In the genomic region with DNA sequence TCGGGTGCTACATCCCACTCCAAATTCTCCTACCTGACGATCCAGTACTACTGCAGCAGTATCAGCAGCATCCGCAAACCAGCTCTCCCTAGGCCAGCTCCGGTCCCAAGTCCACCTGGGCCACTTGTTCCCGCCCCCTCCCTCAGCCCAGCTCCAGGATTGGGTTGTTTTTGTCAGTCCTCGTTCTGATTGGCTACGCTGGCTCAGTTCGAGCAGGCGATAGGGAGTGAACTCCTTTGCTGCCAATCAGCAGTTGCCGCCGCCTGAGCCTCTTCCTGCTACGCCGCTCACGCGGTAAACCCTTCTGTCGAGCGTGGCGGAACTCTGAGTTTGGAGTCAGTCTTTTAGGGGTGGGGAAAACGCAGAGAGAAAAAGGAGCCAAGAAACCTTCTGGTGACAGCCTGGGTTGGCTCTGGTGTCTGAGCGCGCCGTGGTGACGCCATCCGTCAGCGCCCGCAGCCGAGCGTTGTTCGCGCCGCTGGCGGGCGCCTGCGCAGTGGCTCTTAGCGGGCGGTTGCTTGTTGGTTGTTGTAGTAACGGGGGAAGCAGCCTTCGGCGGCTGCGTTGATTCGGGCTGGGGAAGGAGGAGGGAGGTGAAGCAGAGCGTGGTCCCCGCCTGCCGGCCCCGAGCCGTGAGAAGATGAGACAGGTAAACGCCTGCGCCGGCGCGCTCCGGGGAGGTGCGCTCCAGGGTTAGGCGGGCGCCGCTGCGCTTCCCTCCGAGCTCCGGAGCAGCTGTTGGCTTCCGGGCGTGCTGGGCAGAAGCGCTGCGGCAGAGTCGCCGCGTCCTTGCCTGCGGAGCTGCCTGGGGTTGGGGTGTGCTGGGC, we compare ENCODE assay signal across 8 mouse cellular contexts. TPM values are rescaled to one million over a fixed set of nuclear protein-coding genes. Genes with fewer than 3 reads are reported as not detected.
DNase-seq lines count a peak whose midpoint lies in the region; ATAC-seq lines count a peak whose summit lies in the region.

A gene (minus strand): TSS at position 113 of the 827 bp plus-strand sequence.
A gene (plus strand): TSS at position 222 of the 827 bp plus-strand sequence.

- H3K4me2 ChIP-seq in heart, embryonic 13.5 days = peak within 1 kb of the TSS; percentile 81
- peak within 1 kb of the TSS; percentile 83 for H3K4me2 ChIP-seq in liver, embryonic 12.5 days
- H3K4me2 ChIP-seq in stomach, embryonic 15.5 days = peak within 1 kb of the TSS; percentile 83

- H3K4me1 ChIP-seq in brown adipose tissue, adult 24 weeks (ENCODE audit: control insufficient read depth, insufficient read depth, insufficient read length, low read length) = no peaks in the 10 kb centered on the region; the same call in 1 of the 2 replicates
- peaks cover 47% of the 10 kb centered on the region for H3K4me1 ChIP-seq in heart, embryonic 13.5 days
- H3K4me1 ChIP-seq in liver, embryonic 12.5 days = peaks cover 34% of the 10 kb centered on the region
- H3K4me1 ChIP-seq in stomach, embryonic 15.5 days = peaks cover 14% of the 10 kb centered on the region

- peaks cover 44% of the 10 kb centered on the region for H3K36me3 ChIP-seq in heart, embryonic 13.5 days
- H3K36me3 ChIP-seq in liver, embryonic 12.5 days = peaks cover 57% of the 10 kb centered on the region
- H3K36me3 ChIP-seq in stomach, embryonic 15.5 days = peaks cover 8% of the 10 kb centered on the region; the same call in 1 of the 2 replicates

- H3K9me3 ChIP-seq in heart, embryonic 13.5 days = no peaks in the 10 kb centered on the region
- H3K9me3 ChIP-seq in liver, embryonic 12.5 days (replicated peaks) = no peaks in the 10 kb centered on the region
- H3K9me3 ChIP-seq in stomach, embryonic 15.5 days = no peaks in the 10 kb centered on the region

- WGBS in heart, embryonic 13.5 days = under 1% methylated on average over 67 of the region's 67 CpGs
- 1% methylated on average over 66 of the region's 67 CpGs for WGBS in liver, embryonic 12.5 days (ENCODE audit: insufficient replicate concordance)
- WGBS in stomach, embryonic 15.5 days = under 1% methylated on average over 67 of the region's 67 CpGs

- H3K9ac ChIP-seq in heart, embryonic 13.5 days = peak within 1 kb of the TSS; percentile 87
- peak within 1 kb of the TSS; percentile 88 for H3K9ac ChIP-seq in liver, embryonic 12.5 days
- peak within 1 kb of the TSS; percentile 58 for H3K9ac ChIP-seq in stomach, embryonic 15.5 days

- DNase-seq in CD4-positive, CD25-positive, alpha-beta regulatory T cell, adult 2 months (ENCODE audit: low read depth, low spot score) = peak; percentile 96
- DNase-seq in fat pad, adult 2 months (ENCODE audit: extremely low read depth, low read depth, low spot score) = peak; percentile 70
- peak; percentile 96 for DNase-seq in kidney, postnatal 10 days
- peak; percentile 93 to 94 for DNase-seq in natural killer cell, adult 2 months (ENCODE audit: low spot score in 2 of 2)

- peak within 1 kb of the TSS; percentile 91 for H3K27ac ChIP-seq in brown adipose tissue, adult 24 weeks (replicated peaks; ENCODE audit: low read depth, low read length)
- H3K27ac ChIP-seq in heart, embryonic 13.5 days (replicated peaks) = peak within 1 kb of the TSS; percentile 98
- H3K27ac ChIP-seq in liver, embryonic 12.5 days = peak within 1 kb of the TSS; percentile 97
- peak within 1 kb of the TSS; percentile 99 for H3K27ac ChIP-seq in stomach, embryonic 15.5 days

- H3K4me3 ChIP-seq in brown adipose tissue, adult 24 weeks (ENCODE audit: insufficient read depth, low read depth, low read length) = peak within 1 kb of the TSS; percentile 85
- peak within 1 kb of the TSS; percentile 82 for H3K4me3 ChIP-seq in heart, embryonic 13.5 days
- peak within 1 kb of the TSS; percentile 85 for H3K4me3 ChIP-seq in liver, embryonic 12.5 days
- peak within 1 kb of the TSS; percentile 86 for H3K4me3 ChIP-seq in stomach, embryonic 15.5 days (replicated peaks)

- no peaks in the 10 kb centered on the region for H3K27me3 ChIP-seq in heart, embryonic 13.5 days (replicated peaks)
- no peaks in the 10 kb centered on the region for H3K27me3 ChIP-seq in liver, embryonic 12.5 days (replicated peaks)
- H3K27me3 ChIP-seq in stomach, embryonic 15.5 days (replicated peaks) = no peaks in the 10 kb centered on the region

- peak; percentile 97 for ATAC-seq in heart, embryonic 13.5 days (ENCODE audit: extremely low read depth, insufficient number of reproducible peaks, low FRiP score, low TSS enrichment)
- peak; percentile 95 for ATAC-seq in liver, embryonic 12.5 days
- ATAC-seq in stomach, embryonic 15.5 days (ENCODE audit: insufficient read depth, low FRiP score, low read depth) = peak; percentile 97

RNA-seq across cellular contexts. Expression of the first gene that starts in this region (rescaled TPM):
- 20.7 and 23.3 TPM in 2 replicates for polyA plus RNA-seq in brown adipose tissue, adult 24 weeks (2012; ENCODE audit: insufficient read depth, insufficient read length, missing spikeins)
- 65.7 and 71.7 TPM in 2 replicates for polyA plus RNA-seq in heart, embryonic 13.5 days (2015; fragmentation: Nextera tagmentation; extraction: Ambion mirVana)
- polyA plus RNA-seq in liver, embryonic 12.5 days (2016; fragmentation: Nextera tagmentation; extraction: Ambion mirVana) = 99.3 and 101 TPM in 2 replicates
- 128 and 132 TPM in 2 replicates for polyA plus RNA-seq in stomach, embryonic 15.5 days (2015; fragmentation: Nextera tagmentation; extraction: Ambion mirVana)

RNA-seq across cellular contexts. Expression of the second gene that starts in this region (rescaled TPM):
- 10.7 and 12.2 TPM in 2 replicates for polyA plus RNA-seq in brown adipose tissue, adult 24 weeks (2012; ENCODE audit: insufficient read depth, insufficient read length, missing spikeins)
- 10.2 and 12.0 TPM in 2 replicates for polyA plus RNA-seq in heart, embryonic 13.5 days (2015; fragmentation: Nextera tagmentation; extraction: Ambion mirVana)
- 9.8 and 10.4 TPM in 2 replicates for polyA plus RNA-seq in liver, embryonic 12.5 days (2016; fragmentation: Nextera tagmentation; extraction: Ambion mirVana)
- 12.4 and 13.0 TPM in 2 replicates for polyA plus RNA-seq in stomach, embryonic 15.5 days (2015; fragmentation: Nextera tagmentation; extraction: Ambion mirVana)

Comparison
In these comparisons a context has a peak if more than half of its experiments do, and no peak if none do; other contexts are left out.
1. Peak in every context shown above with its lines: DNase-seq, ATAC-seq, H3K4me3 ChIP-seq and H3K27ac ChIP-seq.